Mouse (Mus musculus) erythroblast, embryonic 14.5 days (primary cell): ENCODE data around the gene Dctn1.

ENCODE experiments used
- GATA1 ChIP-seq: IDR thresholded peaks from 2 replicates; pipeline ENCODE4 v1.6.1; 2012; ENCODE audit warnings: low read length, inconsistent platforms, mixed read lengths
- TAL1 ChIP-seq: IDR thresholded peaks from 3 replicates; pipeline ENCODE4 v1.6.1; 2012; ENCODE audit warnings: low read length, inconsistent platforms, mixed read lengths

GRCm38 (mm10) chr6:83207361-83208049 lies 41.8 kb downstream of the Dctn1 start:
- TF ChIP-seq GATA1 (no peak), TAL1 (no peak)
